Mouse (Mus musculus): ENCODE results near the gene Gm49721. TPM values are rescaled to one million over a fixed set of nuclear protein-coding genes. Genes with fewer than 3 reads are reported as not detected.
"Not testable (repeated sequence)": the region's sequence is repeated elsewhere in the genome, so short reads cannot be mapped to it uniquely, and the experiment has no call there.

Gm49721 gene
- polyA plus RNA-seq, 1 experiment = not detected

- H3K27ac ChIP-seq (ENCODE audit: insufficient read depth, low read length); H3K4me3 ChIP-seq (ENCODE audit: insufficient read depth, low read length); H3K4me1 ChIP-seq (ENCODE audit: control insufficient read depth, insufficient read depth, low read length): not testable (repeated sequence)
- 0 out of 2 replicates have a peak, but pooled peaks have one; percentile 27 for TF ChIP-seq CTCF (IDR thresholded peaks at IDR 0.05; ENCODE audit: borderline replicate concordance, insufficient read depth, low read length)
Measured at GRCm38 (mm10) chr17:6965364-6965763, 13.3 kb upstream of the Gm49721 start.

DNA sequence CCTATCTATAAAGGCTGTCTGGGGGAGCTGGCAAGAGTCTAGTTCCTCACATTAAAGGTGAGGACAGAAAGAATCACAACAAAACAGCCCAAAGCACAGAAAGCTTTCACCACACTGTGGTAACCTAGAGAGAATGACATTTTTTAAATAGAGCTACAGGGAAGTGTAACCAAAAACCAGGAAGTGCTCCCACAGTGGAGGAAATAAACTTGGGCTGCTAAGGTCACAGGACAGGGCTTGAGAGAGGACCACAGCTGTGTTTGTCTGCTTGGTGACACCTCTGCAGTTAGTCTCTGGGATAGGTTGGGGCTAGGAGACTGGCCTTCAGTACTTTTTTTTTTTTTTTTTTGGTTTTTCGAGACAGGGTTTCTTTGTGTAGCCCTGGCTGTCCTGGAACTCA, 11.0 kb upstream of the Gm49721 start:
- H3K27ac ChIP-seq (ENCODE audit: insufficient read depth, low read length); H3K4me1 ChIP-seq (ENCODE audit: control insufficient read depth, insufficient read depth, low read length); H3K4me3 ChIP-seq (ENCODE audit: insufficient read depth, low read length): not testable (repeated sequence)

GRCm38 (mm10) chr17:6970334-6970733, 8.4 kb upstream of the Gm49721 start, which contains the start of gene Rnaset2b:
Gene Rnaset2b, plus strand, starts transcription at chr17:6970634.
- not testable (repeated sequence) for H3K4me3 ChIP-seq (ENCODE audit: insufficient read depth, low read length); H3K4me1 ChIP-seq (ENCODE audit: control insufficient read depth, insufficient read depth, low read length); H3K27ac ChIP-seq (ENCODE audit: insufficient read depth, low read length)

GRCm38 (mm10) chr17:6971238-6971637, 7.5 kb upstream of the Gm49721 start:
- not testable (repeated sequence) for H3K4me3 ChIP-seq (ENCODE audit: insufficient read depth, low read length); H3K27ac ChIP-seq (ENCODE audit: insufficient read depth, low read length); H3K4me1 ChIP-seq (ENCODE audit: control insufficient read depth, insufficient read depth, low read length)

- H3K4me3 ChIP-seq (ENCODE audit: insufficient read depth, low read length); H3K27ac ChIP-seq (ENCODE audit: insufficient read depth, low read length): not testable (repeated sequence)
Measured at GRCm38 (mm10) chr17:6972836-6973396, 5.8 kb upstream of the Gm49721 start.

GRCm38 (mm10) chr17:6974985-6975384, 3.7 kb upstream of the Gm49721 start:
- not testable (repeated sequence) for H3K27ac ChIP-seq (ENCODE audit: insufficient read depth, low read length); H3K4me1 ChIP-seq (ENCODE audit: control insufficient read depth, insufficient read depth, low read length); H3K4me3 ChIP-seq (ENCODE audit: insufficient read depth, low read length)

More at GRCm38 (mm10) chr17:6972836-6973396, 5.8 kb upstream of the Gm49721 start:
- H3K4me1 ChIP-seq (ENCODE audit: control insufficient read depth, insufficient read depth, low read length) = not testable (repeated sequence)

DNA sequence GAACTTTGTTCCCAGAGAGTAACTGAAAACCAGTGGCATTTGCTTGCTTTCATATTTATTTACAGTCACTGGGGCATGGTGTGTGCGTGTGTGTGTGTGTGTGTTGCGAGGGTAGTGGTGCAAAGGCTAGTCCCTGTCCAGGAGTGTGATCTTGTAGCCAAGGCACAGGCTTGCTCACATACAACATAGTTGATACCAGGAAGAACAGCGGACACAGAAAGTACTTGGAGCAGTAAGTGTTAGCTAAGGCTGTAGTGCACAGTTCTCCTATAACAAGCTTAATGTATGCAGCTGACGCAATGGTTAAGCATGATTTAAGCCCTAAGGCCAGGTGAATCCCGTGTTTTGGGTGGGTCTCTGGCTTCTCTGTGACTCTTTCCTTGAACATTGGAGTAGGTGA, 676 bp downstream of the Gm49721 start:
- H3K4me1 ChIP-seq (ENCODE audit: control insufficient read depth, insufficient read depth, low read length); H3K27ac ChIP-seq (ENCODE audit: insufficient read depth, low read length): not testable (repeated sequence)
- H3K4me3 ChIP-seq (ENCODE audit: insufficient read depth, low read length) = peak overlapping the region; percentile 71

- H3K4me1 ChIP-seq (ENCODE audit: control insufficient read depth, insufficient read depth, low read length); H3K27ac ChIP-seq (ENCODE audit: insufficient read depth, low read length); H3K4me3 ChIP-seq (ENCODE audit: insufficient read depth, low read length): not testable (repeated sequence)
Measured at GRCm38 (mm10) chr17:6980144-6980543, 1.4 kb downstream of the Gm49721 start.

DNA sequence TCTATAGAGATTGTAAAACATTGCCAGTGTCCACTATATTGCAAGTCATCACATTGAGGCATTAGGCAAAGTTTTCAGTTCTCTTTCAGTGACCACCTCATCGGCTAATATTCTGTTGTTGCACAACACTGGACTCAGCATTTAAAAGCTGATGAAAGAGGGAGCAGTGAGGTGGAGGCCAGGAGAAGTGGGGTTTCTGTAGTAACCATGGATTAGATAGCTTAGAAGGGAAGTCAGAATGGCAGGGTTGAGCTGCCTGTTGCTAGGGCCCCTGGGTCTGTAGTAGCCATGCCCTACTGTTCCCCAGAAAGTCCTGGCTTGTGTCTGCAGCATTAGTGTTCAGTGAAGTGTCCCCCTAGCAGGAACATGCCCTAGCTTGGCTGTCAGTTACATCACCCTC, 7.4 kb downstream of the Gm49721 start:
- not testable (repeated sequence) for H3K4me3 ChIP-seq (ENCODE audit: insufficient read depth, low read length)

DNA sequence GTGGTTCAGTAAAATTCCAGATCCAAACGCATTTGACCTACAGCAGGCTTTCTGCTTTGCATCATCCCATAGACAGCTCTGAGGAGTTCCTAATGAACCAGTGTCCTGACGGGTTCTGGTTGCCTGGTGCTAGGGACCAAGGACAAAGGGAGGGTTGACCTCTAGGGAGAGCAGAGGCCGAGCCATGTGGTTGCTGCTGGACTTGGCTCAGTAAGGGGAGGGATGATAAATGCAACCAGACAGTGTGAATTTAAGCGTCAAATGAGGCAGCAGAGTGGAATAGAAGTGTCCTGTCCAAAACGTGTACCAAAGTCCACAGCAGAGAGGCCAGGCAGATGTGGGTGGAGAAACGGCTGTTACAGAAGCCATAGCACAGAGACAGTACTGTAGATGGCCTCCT, 16.8 kb downstream of the Gm49721 start:
- H3K4me1 ChIP-seq (ENCODE audit: control insufficient read depth, insufficient read depth, low read length); H3K4me3 ChIP-seq (ENCODE audit: insufficient read depth, low read length); H3K27ac ChIP-seq (ENCODE audit: insufficient read depth, low read length): not testable (repeated sequence)

More for the DNA sequence above, 7.4 kb downstream of the Gm49721 start:
- not testable (repeated sequence) for H3K4me1 ChIP-seq (ENCODE audit: control insufficient read depth, insufficient read depth, low read length); H3K27ac ChIP-seq (ENCODE audit: insufficient read depth, low read length)

GRCm38 (mm10) chr17:6996826-6997225, 18.1 kb downstream of the Gm49721 start:
- not testable (repeated sequence) for H3K27ac ChIP-seq (ENCODE audit: insufficient read depth, low read length); H3K4me3 ChIP-seq (ENCODE audit: insufficient read depth, low read length); H3K4me1 ChIP-seq (ENCODE audit: control insufficient read depth, insufficient read depth, low read length)

DNA sequence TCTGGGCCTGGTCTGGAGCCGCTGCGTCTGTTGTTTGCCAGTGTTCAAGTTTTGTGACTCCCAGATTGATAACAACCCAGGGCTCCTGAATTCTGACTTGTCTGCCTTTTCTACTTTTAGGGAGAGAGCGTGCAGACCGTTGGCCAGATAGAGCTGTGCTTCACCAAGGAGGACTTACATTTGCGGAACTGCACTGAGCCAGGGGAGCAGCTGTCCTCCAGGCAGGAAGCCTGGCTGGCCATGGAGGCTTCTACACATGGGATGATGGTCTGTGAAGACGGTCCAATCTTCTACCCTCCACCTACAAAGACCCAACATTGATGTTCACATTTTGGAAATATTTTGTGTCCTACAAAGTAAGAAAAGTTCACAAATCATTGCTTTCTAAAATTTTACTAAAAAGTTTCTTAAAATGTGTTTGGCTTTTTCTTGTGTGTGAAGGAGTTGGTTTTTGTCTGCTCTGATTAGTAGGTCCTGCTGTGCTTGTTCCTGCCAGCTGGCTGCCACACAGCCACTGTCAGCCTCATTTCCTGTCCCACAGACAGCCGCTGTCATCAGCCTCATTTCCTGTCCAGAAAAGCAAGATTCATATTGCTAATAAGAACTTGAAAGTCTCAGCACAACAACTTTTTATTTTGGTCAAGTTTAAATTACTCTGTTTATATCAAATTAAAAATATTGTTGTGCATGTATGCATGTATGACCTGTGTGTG, 19.2 kb downstream of the Gm49721 start:
- not testable (repeated sequence) for H3K27ac ChIP-seq (ENCODE audit: insufficient read depth, low read length); H3K4me3 ChIP-seq (ENCODE audit: insufficient read depth, low read length); H3K4me1 ChIP-seq (ENCODE audit: control insufficient read depth, insufficient read depth, low read length)

DNA sequence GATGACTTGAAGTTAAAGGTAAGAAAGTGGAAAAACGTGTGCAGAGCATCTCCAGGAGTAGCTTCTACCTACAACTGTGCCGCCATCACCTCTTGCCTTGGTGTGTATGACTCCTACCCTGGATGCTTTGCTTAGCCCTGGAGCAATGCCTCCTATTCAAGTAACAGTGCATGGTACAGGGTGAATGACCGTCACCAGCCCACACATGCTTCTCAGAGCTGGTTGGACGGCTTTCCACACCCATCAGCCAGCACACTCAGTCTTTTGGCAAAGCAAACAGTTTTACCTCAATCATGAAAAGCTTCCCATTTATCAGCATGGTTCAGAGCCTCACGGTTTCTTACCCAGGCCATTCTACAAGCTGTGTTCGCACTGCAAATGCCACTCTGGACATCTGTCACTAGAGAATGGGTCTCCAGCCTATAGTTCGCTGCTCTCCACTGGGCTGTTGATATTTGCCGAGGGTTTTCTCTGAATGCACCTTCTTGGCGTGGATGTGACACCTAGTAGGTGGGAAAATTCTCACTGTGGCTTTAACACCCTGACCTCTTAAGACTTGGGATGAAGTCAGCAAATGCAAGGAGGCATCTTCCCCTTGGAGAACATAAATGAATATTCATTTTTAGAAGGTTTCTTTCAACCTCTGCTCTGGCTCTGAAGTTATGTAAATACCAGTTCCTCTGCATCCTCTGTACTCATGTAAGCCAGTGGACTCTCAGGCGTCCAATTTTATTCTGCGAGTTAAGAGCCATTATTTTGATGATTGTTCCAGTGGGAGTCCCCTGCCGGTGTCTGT, 23.3 kb downstream of the Gm49721 start:
- H3K4me3 ChIP-seq (ENCODE audit: insufficient read depth, low read length); H3K27ac ChIP-seq (ENCODE audit: insufficient read depth, low read length); H3K4me1 ChIP-seq (ENCODE audit: control insufficient read depth, insufficient read depth, low read length): not testable (repeated sequence)

DNA sequence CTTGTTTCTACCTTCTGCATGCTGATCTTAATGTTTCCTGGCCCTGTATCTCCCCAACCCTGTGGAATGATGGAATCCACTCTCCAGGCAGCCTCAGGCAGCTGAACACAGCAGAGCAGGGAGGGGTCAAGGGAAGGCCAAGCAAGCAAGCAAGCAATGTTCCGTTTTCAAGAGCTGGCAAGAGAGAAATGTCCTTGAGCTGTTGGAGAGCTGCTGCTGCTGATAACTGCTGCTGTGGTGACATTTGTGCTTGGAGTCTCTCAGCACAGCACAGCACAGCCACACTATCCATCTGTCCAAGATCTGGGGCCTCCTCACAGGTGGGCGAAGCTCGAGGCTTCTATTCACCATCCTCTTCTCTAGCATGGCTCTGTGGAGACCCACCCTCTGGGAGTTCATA, 24.7 kb downstream of the Gm49721 start:
- not testable (repeated sequence) for H3K4me3 ChIP-seq (ENCODE audit: insufficient read depth, low read length); H3K27ac ChIP-seq (ENCODE audit: insufficient read depth, low read length); H3K4me1 ChIP-seq (ENCODE audit: control insufficient read depth, insufficient read depth, low read length)

DNA sequence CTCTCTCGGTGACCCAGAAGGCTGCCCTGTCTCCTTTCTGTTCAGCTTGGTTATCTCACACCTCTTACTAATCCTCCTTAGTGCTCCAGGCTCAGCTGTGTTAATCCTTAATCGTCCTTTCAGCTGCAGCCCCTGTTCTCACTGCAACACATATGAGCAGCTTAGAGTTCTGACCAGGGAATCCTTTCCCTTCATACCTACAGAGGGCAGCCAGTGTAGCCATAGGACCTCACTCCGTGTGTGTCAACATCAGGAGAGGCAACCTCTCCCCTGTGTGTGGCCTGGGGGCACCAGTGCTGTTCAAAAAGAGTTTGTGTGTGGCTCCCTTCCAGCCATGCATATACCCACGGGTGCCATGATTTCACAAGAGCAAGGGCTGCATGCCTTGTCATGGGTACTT, 26.9 kb downstream of the Gm49721 start:
- H3K27ac ChIP-seq (ENCODE audit: insufficient read depth, low read length); H3K4me3 ChIP-seq (ENCODE audit: insufficient read depth, low read length); H3K4me1 ChIP-seq (ENCODE audit: control insufficient read depth, insufficient read depth, low read length): not testable (repeated sequence)

GRCm38 (mm10) chr17:7008885-7009284, 30.2 kb downstream of the Gm49721 start:
- H3K27ac ChIP-seq (ENCODE audit: insufficient read depth, low read length); H3K4me3 ChIP-seq (ENCODE audit: insufficient read depth, low read length); H3K4me1 ChIP-seq (ENCODE audit: control insufficient read depth, insufficient read depth, low read length): not testable (repeated sequence)
